Mouse (Mus musculus): Measurements from ENCODE around the gene Csmd2.

Gene Csmd2

GRCm38 (mm10) chr4:128141161-128142101, 153.8 kb downstream of the Csmd2 start:
- in situ Hi-C loops (cut with MboI, MseI): no loop called here

GRCm38 (mm10) chr4:128142279-128142678, 154.6 kb downstream of the Csmd2 start:
- in situ Hi-C loops (cut with MboI, MseI): no loop called here

GRCm38 (mm10) chr4:128143147-128143546, 155.5 kb downstream of the Csmd2 start:
- in situ Hi-C loops (cut with MboI, MseI): no loop called here

DNA sequence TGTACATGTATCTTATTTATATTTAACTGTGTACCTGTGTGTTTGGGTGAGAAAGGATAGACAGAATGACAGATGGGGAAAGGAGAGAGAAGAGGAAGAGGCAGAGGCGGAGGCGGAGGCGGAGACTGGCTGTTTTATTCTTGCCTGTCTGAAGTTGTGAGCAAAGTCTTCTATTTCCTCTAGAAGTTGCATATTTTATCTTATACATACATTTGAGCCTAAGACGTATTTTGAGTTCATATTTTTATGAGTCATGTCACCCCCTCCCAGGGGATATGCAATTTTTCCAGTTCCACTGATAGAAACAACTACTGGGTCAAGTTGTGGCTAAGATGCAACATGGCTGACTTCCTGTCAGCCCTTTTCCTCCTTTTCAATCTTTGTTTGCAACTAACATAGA, 161.9 kb downstream of the Csmd2 start:
- in situ Hi-C loops (cut with MboI, MseI): no loop called here

GRCm38 (mm10) chr4:128152066-128152465, 164.4 kb downstream of the Csmd2 start:
- in situ Hi-C loops (cut with MboI, MseI): no loop called here

- in situ Hi-C loops (cut with MboI, MseI): no loop called here
Measured at GRCm38 (mm10) chr4:128153144-128153543, 165.5 kb downstream of the Csmd2 start.

GRCm38 (mm10) chr4:128155226-128155625, 167.6 kb downstream of the Csmd2 start:
- in situ Hi-C loops (cut with MboI, MseI): no loop called here

- in situ Hi-C loops (cut with MboI, MseI): no loop called here
Measured at GRCm38 (mm10) chr4:128160656-128161055, 173.0 kb downstream of the Csmd2 start.

DNA sequence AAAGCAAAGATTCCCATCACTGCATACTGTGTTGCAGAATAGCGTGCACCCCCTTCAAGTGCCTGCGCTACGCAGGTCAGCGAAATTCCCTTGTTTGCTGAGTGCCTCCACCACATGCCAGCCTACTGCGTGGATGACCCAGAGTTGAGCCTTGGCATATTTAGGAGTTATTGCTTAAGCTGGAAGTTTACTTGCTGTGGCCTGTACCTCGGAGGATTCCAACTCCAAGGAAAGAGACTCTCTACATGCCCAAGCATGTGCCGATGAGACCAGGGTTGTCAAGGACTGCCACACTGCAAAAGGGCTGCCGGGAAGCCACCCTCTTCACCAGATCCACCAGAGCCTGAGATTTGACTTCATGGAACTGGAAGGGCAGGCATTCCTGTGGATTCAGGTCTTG, 182.5 kb downstream of the Csmd2 start:
- in situ Hi-C loops (cut with MboI, MseI): no loop called here

DNA sequence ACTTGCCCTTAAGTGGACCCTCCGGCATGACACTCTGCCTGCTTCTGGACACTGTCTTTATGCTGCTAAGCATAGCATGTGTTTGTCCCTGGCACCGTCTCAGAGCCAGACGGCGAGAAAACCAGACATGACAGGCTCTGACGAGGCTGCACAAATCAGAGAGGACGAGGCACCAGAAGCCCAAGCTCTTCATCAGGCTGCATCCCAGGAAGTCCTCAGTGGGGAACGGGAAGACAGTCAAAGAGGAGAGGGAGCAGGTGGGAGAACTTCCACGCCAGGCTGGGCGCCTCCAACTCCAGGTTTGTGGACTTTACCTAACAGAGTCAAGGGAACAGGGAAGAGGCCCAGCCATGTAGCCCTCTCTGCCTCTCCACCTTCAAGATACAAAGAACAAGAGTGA, 183.6 kb downstream of the Csmd2 start:
- in situ Hi-C loops (cut with MboI, MseI): no loop called here

GRCm38 (mm10) chr4:128171701-128172100, 184.0 kb downstream of the Csmd2 start:
- in situ Hi-C loops (cut with MboI, MseI): no loop called here

- in situ Hi-C loops (cut with MboI, MseI): no loop called here
Measured at GRCm38 (mm10) chr4:128178974-128179373, 191.3 kb downstream of the Csmd2 start.

- in situ Hi-C loops (cut with MboI, MseI): no loop called here
Measured at GRCm38 (mm10) chr4:128179581-128179980, 191.9 kb downstream of the Csmd2 start.

DNA sequence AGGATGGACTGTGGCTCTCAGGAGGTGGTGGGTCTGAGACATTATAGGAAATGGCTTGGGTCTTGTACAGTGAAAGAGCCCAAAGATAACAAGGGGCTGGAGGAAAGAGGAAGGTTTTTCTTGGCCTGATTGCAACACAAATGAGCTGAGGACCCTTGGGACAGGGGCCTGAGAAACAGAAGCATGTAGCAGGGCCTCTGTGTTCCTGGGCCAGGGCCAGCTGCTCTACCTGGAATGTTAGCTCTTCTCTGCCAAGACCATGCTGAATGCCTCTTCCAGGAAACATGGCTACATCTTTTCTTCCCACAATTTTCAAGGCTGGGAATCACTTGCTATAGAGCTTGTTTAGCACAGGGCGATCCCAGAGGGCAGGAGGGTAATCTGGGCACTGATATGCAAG, 197.1 kb downstream of the Csmd2 start:
- in situ Hi-C loops (cut with MboI, MseI): loop anchor here (5.0 kb wide), 1 partner anchor 712 kb away; no protein-coding TSS in a partner anchor

- in situ Hi-C loops (cut with MboI, MseI): no loop called here
Measured at GRCm38 (mm10) chr4:128194454-128194853, 206.8 kb downstream of the Csmd2 start.

GRCm38 (mm10) chr4:128217991-128218595, 230.4 kb downstream of the Csmd2 start:
- in situ Hi-C loops (cut with MboI, MseI): no loop called here

- in situ Hi-C loops (cut with MboI, MseI): no loop called here
Measured at GRCm38 (mm10) chr4:128224453-128224852, 236.8 kb downstream of the Csmd2 start.

GRCm38 (mm10) chr4:128227377-128228316, 240.0 kb downstream of the Csmd2 start:
- in situ Hi-C loops (cut with MboI, MseI): no loop called here

DNA sequence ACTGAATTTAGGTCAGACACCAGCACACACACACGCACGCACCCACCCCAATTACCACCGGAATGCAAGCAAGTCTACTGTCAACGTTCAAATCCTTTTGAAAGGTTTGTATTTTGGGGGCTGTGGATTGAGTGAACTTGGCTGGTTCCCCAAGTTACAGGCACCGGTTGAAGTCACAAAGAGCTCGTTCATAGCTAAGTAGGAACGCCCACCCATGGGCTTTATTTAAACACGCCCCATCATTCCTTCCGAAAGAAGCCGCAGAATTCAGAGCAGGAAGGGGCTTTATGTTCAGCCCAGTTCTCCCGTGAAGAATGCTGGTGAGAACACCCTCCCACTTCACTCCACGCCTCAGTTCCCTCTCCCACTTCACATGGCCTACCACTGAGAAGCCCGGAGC, 245.8 kb downstream of the Csmd2 start:
- in situ Hi-C loops (cut with MboI, MseI): no loop called here

DNA sequence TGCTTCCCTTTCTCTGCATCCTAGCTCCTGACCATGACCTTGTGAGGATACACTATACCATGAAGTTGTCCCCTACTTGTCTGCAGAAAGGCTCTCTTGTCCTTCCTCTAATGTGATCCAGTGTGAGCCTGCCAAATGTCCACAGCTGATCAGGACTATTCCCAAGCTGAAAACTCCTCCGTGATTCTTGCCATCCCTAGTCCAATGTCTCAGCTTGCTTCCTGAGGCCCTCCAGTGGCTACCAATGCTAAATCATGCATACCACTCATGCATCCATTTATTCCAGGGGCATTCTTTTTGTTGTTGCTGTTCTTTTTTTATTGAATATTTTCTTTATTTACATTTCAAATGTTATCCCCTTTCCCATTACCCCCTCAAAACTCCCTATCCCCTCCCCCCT, 251.5 kb downstream of the Csmd2 start:
- in situ Hi-C loops (cut with MboI, MseI): no loop called here

DNA sequence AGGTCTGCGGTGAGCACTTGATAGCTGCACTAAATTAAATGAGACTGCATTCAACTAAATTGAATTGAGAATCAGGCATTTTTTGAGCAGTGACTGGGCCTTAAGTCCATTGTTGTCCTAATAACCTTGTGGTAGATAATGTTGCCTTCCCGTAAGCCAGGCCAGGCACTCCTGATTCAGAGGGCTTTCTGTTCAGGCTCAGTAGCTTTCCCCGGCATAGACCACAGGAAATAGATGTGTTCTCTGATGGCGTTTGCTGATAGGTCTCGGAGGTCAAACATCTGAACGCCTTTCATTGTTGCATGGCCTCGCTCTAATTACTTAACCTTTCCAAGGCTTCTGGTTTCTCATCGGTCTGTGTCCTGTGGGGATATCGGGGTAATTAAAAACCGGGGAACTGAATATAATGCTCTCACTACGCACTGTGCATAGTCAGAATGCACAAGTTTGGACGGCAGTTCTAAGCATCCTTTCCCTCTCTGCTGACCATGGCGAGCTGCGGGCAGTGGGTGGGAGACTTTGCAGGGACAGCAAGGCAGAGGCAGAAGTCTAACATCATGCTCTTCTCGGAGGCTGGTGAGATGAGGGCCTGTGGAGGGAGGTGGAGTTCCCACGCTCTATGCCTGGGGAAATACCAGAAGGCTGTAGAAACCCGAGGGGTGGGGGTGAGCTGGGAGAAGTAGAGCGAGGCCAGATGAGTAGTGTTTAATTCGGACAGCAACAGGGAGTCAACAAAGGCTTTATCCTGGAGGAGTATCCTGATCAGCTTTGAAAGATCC, 253.6 kb downstream of the Csmd2 start:
- in situ Hi-C loops (cut with MboI, MseI): no loop called here
